Mouse (Mus musculus): ENCODE data around the gene Bicra. TPM values are rescaled to one million over a fixed set of nuclear protein-coding genes. Genes with fewer than 3 reads are reported as not detected.

The Bicra gene
- polyA plus RNA-seq, 2 experiments from 2014 or later, result 3.7 TPM

DNA sequence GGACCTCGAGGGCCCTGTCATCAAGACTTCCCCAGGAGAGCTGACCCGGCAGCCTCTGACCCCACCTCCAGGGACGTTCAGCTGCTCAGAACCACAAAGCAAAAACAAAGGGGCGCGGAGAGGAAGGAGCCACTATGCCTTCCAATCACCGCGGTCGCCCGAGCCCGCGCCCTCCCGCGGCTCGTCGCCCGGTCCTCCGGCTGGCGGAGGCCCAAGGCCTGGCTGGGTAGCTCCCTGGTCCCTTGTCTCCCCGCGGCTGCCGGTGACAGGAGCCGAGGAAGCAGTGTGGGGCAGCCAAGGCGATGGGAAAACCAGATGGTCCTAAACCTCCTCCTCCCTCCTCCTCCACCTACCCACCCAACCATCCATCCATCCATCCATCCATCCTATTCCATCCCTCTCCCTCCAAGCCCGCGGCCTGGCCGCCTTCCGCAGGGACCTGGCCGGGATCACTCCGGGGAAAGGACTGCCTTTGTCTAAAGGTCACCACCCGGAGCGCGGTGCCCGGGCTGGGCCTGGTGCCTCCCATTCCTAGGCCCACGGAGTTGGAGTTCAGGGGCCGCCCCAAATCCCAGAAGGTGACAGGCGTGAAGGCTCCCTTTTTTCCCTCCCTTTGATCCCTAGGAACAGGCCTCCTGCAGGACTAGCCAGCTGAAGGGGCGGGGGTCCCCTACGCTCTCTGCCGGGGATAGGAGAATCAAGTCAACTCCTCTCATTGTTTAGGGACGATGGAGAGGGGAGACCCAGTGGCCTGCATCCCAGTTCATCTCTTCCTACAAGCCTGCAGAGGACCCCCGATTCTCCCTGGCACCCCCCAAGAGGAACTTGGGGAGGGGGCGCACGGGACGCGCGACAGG, 1.0 kb downstream of the Bicra start:
- ATAC-seq, result peak; percentile 28

DNA sequence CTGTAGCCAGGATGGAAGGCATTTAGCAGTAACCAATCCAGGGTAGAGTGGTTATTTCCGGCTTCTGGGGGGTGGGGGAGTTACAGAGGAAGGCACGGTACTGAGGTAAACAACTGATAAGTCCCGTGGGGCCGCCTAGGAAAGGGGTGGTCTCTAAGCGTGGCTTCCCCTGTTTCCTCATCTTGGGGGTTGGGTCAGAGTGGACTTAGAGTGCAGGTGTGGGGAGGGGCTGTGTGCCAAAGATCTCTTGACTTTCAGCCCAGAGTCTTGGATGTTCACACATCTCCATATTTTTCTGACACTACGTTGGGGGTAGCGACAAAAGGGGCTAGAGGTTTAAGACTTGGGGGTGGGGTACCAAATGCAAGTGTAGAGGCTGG, 1.6 kb downstream of the Bicra start:
- ATAC-seq, result peak; percentile 72

DNA sequence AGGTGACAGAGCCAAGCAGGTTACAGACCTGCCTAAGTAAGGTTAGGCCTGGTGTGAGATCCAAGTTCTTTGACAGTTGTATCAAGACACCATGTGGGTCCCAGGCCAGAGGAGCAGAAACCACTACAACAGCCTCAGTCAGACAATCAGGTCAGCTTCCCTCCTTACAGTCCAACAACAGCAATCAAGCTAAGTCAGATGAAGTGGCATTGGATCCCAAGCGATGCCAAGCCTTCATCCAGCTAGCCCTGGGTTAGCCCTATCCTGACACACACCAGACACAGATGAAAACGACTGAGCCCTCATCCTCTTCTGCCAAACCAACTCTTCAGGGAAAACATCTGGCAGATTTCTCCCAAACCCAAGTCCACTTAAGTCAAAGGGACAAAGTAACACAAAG, 2.2 kb downstream of the Bicra start:
- ATAC-seq, result no peak

DNA sequence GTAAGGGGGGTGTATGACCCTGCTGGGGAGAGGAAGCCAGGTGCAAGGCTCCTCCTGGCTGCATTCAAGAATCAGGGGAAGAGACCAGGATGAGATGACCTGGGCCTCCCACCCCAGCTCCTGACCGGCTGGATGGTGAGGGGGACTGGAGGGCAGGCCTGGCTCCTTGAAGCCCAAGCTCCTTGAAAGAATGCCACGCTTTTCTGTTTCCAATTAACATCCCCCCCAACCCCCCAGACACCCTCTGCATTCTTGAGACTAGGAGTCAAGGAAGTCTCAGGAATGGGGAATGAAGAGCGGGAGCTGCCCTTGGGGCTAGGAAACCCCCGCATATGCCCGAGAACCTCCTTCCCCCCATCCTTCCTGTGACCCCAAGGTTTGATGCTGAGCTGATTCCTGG, 3.2 kb downstream of the Bicra start:
- no peak for ATAC-seq

DNA sequence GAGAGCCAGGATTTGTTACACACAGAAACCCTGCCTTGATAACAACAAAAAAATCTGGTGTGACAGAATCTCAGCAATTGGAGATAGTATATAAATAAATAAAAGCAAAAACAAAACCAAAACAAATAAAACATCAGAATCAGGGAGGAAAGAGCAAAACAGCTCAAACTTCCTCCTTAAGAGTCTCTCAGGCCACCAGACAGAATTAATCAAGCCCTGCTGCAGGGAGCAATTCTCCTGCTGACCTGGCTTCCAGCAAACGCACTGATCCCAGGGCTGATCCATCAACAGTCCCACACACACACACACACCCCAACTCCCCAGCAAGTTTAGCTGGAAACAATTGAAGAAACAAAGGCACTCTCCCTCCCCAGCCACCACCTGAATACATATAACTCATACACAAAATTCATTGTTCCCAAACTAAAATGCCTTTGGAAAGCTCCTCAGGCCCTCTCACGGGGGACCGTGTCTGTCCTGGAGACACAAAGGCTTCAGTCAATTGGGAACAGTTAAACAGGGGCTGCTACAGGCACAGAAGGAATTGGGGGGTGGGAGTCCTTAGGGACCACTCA, 3.8 kb downstream of the Bicra start:
- no peak for ATAC-seq

DNA sequence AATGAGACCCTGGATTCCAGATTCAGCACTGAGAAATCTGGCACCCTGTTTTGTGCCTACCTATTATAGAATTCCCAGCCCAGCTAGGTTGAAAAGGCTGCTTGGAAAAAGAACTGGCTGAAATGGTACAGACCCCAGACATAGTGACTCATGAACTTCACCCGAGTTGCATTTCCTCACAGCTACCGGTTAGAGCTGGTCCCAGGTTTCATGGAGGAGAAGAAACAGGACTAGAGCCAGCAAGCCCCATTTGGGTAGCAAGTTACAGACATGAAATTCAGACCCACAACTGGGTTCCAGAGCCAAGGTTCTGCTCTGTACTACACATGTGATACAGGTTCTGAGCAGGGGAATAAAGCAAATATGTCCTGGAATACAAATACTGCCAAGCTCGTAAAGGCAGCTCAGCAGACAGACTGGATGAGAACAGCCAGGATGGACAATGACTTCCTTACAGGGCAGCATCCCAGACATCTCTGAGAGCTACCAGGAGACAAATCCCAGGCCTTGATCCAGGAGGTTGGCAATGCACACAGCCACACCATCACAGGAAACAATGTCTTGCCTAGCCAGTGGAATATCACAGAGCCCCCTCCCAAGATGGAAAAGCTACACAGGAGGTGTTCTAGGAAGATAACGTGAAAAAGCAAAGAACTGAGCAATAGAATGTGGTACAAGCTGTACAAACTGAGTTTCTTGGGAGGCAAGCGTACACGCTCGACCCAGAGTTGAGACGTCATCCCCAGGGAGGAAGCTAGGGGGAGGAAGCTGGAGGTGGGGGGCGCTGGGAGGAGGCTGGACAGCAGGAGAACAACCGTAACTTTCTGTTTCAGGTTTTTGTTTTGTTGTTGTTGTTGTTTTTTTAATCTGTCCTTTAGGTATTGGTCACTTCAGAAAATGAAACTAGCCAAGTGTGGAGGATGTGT, 4.6 kb downstream of the Bicra start:
- ATAC-seq, result no peak

DNA sequence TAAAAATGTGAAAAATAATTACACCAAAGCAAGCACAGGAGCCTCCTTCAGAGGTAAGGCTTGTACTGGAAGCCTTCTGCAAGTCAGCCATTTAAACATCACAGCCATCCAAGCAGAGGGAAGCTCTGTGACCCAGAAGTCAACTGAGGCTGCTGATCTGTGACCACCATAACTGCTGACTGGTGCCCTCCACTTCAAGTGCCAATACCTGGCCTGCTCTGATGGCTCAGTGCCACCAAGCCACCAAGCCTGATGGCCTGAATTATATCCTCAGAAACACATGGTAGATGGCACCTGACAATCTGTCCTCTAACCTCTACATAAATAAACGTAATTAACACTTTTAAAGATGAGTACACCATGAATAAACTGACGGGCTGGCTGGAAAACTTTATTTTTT, 6.5 kb downstream of the Bicra start:
- no peak for ATAC-seq

DNA sequence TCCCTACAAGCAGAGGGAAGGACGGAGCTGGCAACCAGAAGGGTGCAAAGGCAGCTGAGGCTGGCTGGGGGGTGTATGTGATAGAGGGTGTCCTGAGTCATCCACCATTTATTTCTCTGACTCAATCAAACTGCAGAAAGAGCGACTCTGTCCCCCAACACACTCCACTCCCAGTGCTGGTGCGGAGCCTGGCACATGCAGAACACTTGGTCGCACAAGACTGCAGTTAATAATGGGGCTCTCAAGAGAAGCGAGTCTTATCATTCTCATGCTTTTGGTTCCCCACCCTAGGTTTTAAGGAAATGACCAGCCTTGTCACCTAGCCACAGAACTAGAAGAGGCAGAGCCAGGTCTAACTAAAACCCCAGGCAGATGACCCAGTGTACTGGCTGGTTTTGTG, 8.4 kb downstream of the Bicra start:
- no peak for ATAC-seq

DNA sequence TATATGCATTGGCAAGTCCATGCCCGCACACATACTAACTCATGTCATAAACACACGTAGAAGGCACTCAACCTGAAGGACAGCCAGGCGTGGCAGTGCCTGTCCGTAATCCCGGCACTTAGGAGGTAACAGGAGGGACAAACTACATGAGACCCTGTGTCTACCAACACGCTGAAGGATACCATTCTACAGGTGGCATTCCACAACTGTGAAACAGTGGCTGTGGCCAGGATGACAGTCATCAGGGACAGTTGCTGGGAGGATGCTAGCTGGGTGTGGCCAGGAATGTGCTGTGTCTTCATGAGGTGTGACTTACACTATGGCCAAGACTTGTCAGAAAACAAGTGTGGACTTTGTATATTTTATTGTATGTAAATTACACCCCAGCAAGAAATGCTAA, 10.7 kb downstream of the Bicra start:
- ATAC-seq, result no peak

DNA sequence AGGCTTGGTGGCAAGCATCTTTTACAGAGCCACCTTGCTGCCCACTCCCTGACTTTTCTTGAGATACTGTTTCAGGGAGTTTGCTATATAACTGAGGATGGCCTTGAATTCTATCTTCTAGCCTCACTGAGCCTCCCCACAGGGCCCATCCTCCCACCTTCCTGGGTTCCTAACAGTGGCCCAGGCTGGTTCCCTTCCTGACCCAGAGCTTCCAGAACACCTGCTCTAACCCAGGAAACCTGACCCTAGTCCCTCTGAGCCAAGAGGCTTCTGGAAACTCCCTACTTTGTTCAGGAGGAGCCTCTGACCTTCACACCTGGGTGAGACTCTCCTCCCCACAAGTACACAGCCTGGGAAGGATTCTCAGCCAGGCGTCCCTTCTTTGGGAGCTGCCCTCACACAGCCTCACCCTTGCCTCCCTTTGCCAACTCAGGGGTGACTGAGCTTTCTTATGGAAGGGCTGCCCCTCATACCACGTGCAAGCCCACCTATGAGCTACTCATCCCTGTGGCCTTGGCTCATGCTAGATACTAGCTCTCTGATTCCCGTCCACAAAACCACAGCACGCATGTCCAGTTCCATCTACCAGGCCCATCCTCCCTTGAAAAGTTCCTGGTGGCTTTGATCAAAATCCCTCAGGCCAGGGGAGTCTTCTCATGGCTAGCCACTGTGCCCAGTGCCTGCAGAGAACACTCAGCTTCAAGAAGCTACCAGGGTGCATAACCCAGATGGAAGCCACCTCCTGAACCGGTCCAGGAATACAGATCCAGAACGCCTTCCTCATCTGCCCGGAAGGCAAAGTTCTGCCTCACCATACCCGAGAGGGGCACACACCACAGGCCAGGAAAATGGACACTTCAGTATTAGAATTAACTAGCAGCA, 13.9 kb downstream of the Bicra start:
- ATAC-seq, result no peak

DNA sequence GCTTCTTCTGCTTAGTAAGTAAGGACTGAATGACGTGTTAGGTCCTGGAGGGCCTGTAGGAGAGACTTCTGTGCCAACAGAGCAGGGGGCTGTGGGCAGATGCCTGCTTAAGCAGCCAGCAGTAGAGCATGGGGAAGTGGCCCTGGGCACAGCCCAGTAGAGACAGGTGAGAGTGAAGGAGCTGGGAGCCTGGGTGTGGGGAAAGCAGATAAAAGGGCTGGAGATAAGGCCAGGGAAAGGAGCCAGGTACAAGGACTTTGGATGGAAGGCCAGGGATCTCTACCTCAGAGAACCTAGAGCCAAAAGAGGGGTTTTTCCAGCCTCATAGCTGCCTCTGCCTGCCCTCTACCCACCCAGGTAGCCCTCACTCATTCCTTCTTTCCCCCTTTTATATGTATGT, 14.7 kb downstream of the Bicra start:
- no peak for ATAC-seq

DNA sequence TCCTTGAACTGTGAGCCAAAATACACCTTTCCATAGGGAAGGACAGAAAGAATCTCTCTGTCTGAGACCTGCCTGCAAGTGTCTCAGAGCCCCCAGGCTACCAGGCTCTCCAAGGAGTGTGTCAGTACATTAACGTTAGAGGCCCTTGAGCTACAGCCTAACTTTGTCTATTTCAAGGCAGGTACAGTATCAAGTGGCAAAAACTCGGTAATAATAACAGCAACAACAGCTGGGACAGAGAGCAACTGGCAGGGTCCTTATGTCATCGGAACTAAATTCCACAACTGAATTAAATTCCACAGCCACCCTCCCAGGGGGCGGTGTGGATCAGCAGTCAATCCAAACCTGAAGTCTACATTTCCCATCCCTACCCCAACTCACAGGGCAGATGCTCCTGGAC, 16.6 kb downstream of the Bicra start:
- ATAC-seq, result no peak

DNA sequence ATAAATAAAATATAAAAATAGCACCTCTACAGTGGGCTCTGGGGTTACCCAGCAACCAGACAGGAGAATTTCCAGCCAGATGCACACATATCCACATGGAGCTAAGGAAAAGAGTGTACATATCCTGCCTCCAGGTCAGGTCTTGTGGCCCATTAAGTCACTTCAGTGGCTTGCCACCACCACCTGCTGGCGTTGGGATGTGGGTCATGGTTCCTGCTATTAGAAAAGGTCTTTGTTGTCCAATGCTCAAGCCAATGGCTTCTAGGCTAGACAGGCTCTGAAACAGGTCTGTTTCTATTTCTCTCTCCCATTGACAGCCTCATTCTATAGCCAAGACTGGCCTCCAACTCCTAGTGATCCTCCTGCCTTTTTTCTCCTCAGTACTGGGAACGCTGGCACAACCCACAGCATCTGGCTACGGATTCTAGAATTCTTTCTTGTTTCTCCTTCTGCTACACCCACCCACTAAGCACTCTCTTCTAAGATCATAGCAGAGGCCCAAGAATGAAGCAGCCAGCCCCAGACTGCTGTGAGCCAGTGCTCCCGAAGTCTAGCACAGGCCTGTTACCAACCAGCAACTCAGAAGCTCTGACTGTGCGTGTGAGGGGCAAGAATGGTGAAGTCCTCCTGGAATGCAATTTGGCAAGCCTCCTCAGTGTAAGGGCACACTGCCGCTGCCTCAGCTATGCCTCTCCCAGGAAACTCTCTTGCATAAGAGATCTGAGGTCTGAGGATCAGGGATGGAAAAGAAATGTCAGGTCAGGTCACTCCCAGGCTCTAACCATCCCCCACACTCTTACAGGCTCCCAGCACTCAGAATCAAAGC, 19.4 kb downstream of the Bicra start:
- ATAC-seq, result no peak

DNA sequence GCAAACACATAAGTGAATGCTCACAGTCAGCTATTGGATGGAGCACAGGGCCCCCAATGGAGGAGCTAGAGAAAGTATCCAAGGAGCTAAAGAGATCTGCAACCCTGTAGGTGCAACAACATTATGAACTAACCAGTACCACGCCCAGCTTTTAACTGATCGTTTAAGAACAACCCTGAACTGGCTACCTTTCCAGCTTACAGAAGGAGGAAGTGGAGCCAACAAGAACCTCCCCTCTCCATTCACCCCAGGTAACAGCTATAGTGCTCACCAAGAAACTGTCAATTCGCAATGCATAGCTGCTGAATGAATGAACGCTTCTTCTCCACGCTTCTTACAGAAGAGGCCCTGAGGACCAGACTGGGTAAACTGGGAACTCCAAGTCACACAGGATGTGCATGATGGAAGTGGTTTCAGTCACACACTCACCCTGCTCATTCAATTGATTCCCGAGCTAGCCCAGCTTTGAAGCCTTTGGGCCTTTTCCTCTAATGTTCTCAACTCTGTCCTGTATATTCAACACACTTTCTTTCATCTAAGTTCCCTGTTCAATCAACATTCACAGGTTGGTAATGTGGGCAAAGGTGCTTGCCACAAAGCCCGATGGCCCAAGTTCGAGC, 23.0 kb downstream of the Bicra start:
- no peak for ATAC-seq

DNA sequence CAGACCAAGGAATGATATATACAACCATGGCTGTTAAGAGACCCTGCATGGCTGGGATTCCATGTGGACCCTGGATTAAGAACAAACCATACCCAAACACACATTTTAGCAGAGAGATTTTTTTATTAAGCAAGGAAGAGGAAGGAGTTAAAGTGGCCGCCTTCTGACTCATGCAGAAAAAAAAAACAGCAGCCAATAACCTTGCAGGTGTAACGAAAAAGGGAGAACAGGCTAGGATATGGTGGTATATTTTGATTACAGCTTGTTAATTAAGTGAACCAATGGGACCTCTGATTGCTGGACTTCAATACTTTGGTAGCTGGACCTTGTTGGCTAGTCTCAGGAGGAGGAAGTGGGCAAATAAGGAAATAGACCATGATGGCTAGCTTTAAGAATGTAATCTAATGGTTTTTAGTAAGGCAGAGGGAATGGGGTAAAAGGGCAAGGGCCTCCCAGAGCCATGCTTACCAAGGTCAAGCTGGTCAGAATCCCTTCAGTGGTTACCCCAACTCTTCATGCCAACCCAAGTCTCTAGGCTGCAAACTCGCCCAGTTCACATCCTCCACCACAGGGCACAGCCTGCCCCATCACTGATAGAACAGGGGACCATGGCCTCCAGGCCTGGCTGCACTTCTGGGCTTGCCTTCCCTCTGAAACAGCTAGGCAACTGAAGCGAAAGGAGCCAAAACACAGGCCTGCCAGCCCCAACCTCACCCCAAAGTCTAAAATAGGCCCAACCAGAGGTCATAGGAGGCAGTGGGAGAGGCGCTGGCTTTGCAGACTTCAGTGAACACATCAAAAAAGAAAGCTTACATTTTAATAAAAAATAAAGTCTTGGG, 28.2 kb downstream of the Bicra start:
- ATAC-seq, result no peak

DNA sequence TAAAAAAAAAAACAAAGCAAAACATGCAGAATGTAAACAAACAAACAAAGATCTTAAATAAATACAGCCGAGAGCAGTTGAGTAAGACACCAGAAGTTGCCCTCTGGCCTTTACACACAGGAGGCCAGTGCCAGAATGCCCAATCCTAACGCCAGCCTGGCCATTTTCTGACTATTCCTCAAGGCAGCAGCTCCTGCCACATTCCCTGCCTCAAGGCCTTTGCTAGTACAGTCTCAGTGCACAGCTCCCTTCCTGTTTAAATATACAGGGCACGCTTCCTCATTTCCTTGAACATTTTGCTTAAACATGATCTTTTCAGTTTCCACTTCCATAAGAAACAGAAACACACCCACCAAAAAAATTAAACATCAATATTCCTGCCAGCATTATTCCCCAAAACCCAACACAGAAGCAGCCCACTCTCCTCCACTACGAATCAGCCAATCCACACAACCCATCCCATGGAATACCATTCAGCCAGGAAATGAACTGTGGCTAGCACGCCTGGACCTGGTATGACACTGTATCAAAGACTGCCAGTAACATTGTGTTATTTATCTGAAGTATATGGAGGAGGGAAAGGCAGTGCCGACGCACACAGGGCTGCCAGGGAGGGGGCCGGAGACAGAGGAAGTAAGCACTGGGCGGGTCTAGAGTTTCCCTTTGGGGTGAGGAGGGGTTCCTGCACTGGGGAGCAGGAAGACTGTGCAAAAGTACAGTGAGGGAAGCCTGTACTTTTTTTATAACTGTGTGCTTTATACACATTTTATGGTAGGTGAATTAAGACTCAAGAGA, 29.5 kb downstream of the Bicra start:
- peak; percentile 92 for ATAC-seq

DNA sequence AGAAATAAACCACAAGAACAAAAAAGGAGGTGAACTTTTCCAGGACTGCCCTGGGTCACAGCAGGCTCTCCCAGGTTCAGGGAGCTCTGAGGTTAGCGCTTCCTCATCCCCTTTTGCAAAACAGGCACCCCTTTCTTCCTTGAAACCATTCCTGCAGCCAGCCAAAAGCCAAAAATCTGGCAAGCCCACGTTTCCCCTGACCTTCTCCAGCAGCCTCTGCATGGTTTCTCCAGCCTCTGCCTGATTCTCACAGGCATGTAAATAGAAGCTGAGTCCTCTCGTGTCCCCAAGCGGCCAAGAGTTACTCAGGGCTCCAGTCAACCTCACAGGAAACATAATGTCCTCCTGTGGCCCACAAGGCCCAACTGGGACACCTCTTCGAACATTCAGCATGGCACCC, 32.3 kb downstream of the Bicra start:
- no peak for ATAC-seq

DNA sequence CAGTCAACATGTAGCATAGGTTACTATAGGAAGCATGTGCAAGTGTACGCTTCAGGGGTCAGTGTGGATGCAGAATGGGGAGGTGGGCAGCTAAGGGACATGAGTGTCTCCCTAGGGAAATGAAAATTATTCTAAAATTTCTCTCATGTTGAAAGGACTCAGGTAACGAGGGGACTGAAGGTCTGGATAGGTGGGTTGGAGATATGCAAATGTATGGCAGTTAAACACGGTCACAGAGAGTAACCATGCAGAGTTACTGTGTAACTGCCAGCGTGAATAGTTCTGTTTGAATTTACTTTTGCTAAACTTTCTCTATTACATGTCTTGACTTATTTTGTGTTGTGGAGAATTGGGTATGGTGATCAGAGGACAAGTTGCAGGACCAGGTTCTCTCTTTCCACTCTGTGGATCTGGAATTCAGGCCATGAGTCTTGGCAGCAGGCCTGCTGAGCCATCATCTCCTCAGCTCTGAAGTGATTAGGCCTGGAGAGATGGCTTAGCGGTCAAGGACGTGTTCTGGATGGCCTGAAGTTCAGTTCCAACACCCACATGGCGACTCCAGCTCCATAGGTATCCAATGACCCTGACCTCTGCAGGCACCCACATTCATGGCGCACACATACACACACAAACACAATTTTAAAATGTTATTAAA, 33.1 kb downstream of the Bicra start:
- ATAC-seq, result no peak
